Mouse (Mus musculus): ENCODE results near the gene Ulk1.

- TF ChIP-seq CTCF (IDR thresholded peaks at IDR 0.05; ENCODE audit: insufficient read depth, low read length) (no peak), POLR2A (IDR thresholded peaks at IDR 0.05; ENCODE audit: borderline replicate concordance, extremely low read depth, low read depth, low read length) (no peak)
These were observed 64.9 kb downstream of the Ulk1 start for GRCm38 (mm10) chr5:110745021-110745420.
